8 mouse cellular contexts compared by ENCODE assay signal in genomic region chr5:128432422-128432821, GRCm38 (mm10). TPM values are rescaled to one million over a fixed set of nuclear protein-coding genes. Genes with fewer than 3 reads are reported as not detected.
DNase-seq lines count a peak whose midpoint lies in the region; ATAC-seq and TF ChIP-seq lines count a peak whose summit lies in the region.
"Had no signal": no experiment of that assay in that cellular context is flagged by ENCODE, and none has a peak within 500 bp of the region (broad histone marks: within the 10 kb centered on the region; RNA-seq: fewer than 3 reads in every experiment).

No protein-coding gene starts in this region.

- peaks cover 44% of the 10 kb centered on the region for H3K27me3 ChIP-seq in liver, embryonic 12.5 days (replicated peaks)
- peaks cover 10% of the 10 kb centered on the region for H3K27me3 ChIP-seq in liver, postnatal 0 days (ENCODE audit: insufficient read depth, low read length)
- H3K27me3 ChIP-seq in forebrain, embryonic 11.5 days (ENCODE audit: control insufficient read depth, insufficient read depth, low read length), result peaks cover 30% of the 10 kb centered on the region
- peaks cover 30% of the 10 kb centered on the region for H3K27me3 ChIP-seq in intestine, embryonic 16.5 days (replicated peaks; ENCODE audit: control insufficient read depth, insufficient read depth, low read length)

- no peak for DNase-seq in liver, postnatal 0 days
- DNase-seq in forebrain, embryonic 11.5 days (ENCODE audit: low spot score), result peak; percentile 51
- peak; percentile 32 for DNase-seq in retina, embryonic 14.5 days (ENCODE audit: low spot score)
- DNase-seq in frontal cortex, postnatal 36 days (ENCODE audit: low spot score in 2 of 2), result no peak
- DNase-seq in urinary bladder, postnatal 25 days (ENCODE audit: low spot score), result no peak
- DNase-seq: liver, embryonic 13.5 days had no signal

- H3K36me3 ChIP-seq in liver, embryonic 12.5 days, result no peaks in the 10 kb centered on the region
- no peaks in the 10 kb centered on the region for H3K36me3 ChIP-seq in liver, postnatal 0 days (replicated peaks; ENCODE audit: insufficient read depth, low read length)
- H3K36me3 ChIP-seq in forebrain, embryonic 11.5 days (ENCODE audit: control insufficient read depth, insufficient read depth, low read length), result no peaks in the 10 kb centered on the region
- no peaks in the 10 kb centered on the region for H3K36me3 ChIP-seq in intestine, embryonic 16.5 days (ENCODE audit: control insufficient read depth, insufficient read depth, low read length)
- H3K36me3 ChIP-seq: liver, embryonic 13.5 days had no signal

- TF ChIP-seq CTCF in liver, postnatal 0 days (IDR thresholded peaks at IDR 0.05; ENCODE audit: low read depth), result no peak

- no peaks in the 10 kb centered on the region for H3K4me1 ChIP-seq in liver, embryonic 12.5 days
- H3K4me1 ChIP-seq in liver, postnatal 0 days (ENCODE audit: insufficient read depth), result no peaks in the 10 kb centered on the region
- H3K4me1 ChIP-seq in forebrain, embryonic 11.5 days (replicated peaks; ENCODE audit: control insufficient read depth, insufficient read depth, low read length), result no peaks in the 10 kb centered on the region
- no peaks in the 10 kb centered on the region for H3K4me1 ChIP-seq in intestine, embryonic 16.5 days (ENCODE audit: control insufficient read depth, insufficient read depth, low read length)
- H3K4me1 ChIP-seq: liver, embryonic 13.5 days had no signal

- no peak overlapping the region for H3K27ac ChIP-seq in liver, embryonic 12.5 days
- H3K27ac ChIP-seq in liver, postnatal 0 days (ENCODE audit: low read depth), result no peak overlapping the region
- no peak overlapping the region for H3K27ac ChIP-seq in forebrain, embryonic 11.5 days (ENCODE audit: low read depth, low read length)
- H3K27ac ChIP-seq in intestine, embryonic 16.5 days (ENCODE audit: low read length), result no peak overlapping the region
- H3K27ac ChIP-seq: liver, embryonic 13.5 days had no signal

- ATAC-seq in liver, embryonic 12.5 days, result no peak
- ATAC-seq in liver, postnatal 0 days, result no peak
- peak; percentile 17; the same call in 1 of the 2 replicates for ATAC-seq in forebrain, embryonic 11.5 days (replicated peaks; ENCODE audit: low FRiP score)
- ATAC-seq in intestine, embryonic 16.5 days, result no peak

- H3K4me3 ChIP-seq in liver, embryonic 12.5 days, result peak overlapping the region; percentile 15
- no peak overlapping the region for H3K4me3 ChIP-seq in liver, postnatal 0 days (ENCODE audit: low read depth, low read length)
- H3K4me3 ChIP-seq in forebrain, embryonic 11.5 days (ENCODE audit: low read depth, low read length), result peak overlapping the region; percentile 47
- peak overlapping the region; percentile 21; the same call in 1 of the 2 replicates for H3K4me3 ChIP-seq in intestine, embryonic 16.5 days (ENCODE audit: low read length)
- H3K4me3 ChIP-seq: liver, embryonic 13.5 days had no signal

- 6% methylated on average over 37 of the region's 37 CpGs for WGBS in liver, embryonic 12.5 days (ENCODE audit: insufficient replicate concordance)
- WGBS in liver, postnatal 0 days (ENCODE audit: insufficient replicate concordance), result 5% methylated on average over 19 of the region's 37 CpGs
- 1% methylated on average over 28 of the region's 37 CpGs for WGBS in forebrain, embryonic 11.5 days
- under 1% methylated on average over 33 of the region's 37 CpGs for WGBS in intestine, embryonic 16.5 days

- H3K9me3 ChIP-seq in liver, embryonic 12.5 days (replicated peaks), result no peaks in the 10 kb centered on the region
- H3K9me3 ChIP-seq in liver, postnatal 0 days (ENCODE audit: low read length), result no peaks in the 10 kb centered on the region
- H3K9me3 ChIP-seq in forebrain, embryonic 11.5 days (ENCODE audit: control insufficient read depth, low read length), result no peaks in the 10 kb centered on the region
- no peaks in the 10 kb centered on the region for H3K9me3 ChIP-seq in intestine, embryonic 16.5 days (ENCODE audit: control insufficient read depth, low read length)
- H3K9me3 ChIP-seq: liver, embryonic 13.5 days had no signal

- no peak for TF ChIP-seq EP300 in liver, postnatal 0 days (IDR thresholded peaks at IDR 0.05; ENCODE audit: low read depth)

- H3K9ac ChIP-seq in liver, embryonic 12.5 days, result no peak overlapping the region
- H3K9ac ChIP-seq in liver, postnatal 0 days (replicated peaks), result no peak overlapping the region
- peak overlapping the region; percentile 41; the same call in 1 of the 2 replicates for H3K9ac ChIP-seq in forebrain, embryonic 11.5 days (ENCODE audit: low read length)
- H3K9ac ChIP-seq in intestine, embryonic 16.5 days (ENCODE audit: low read depth, low read length), result no peak overlapping the region
- H3K9ac ChIP-seq: liver, embryonic 13.5 days had no signal

- peak overlapping the region; percentile 38 for H3K4me2 ChIP-seq in liver, embryonic 12.5 days
- H3K4me2 ChIP-seq in liver, postnatal 0 days (ENCODE audit: low read depth, low read length), result no peak overlapping the region
- H3K4me2 ChIP-seq in forebrain, embryonic 11.5 days (ENCODE audit: low read depth, low read length, severe bottlenecking), result peak overlapping the region; percentile 66
- peak overlapping the region; percentile 30; the same call in 1 of the 2 replicates for H3K4me2 ChIP-seq in intestine, embryonic 16.5 days (ENCODE audit: low read depth, low read length)
- H3K4me2 ChIP-seq: liver, embryonic 13.5 days had no signal

RNA-seq across cellular contexts. Expression of gene Tmem132d, which starts 0.5 kb away (rescaled TPM):
- polyA plus RNA-seq in liver, embryonic 12.5 days (2016; fragmentation: Nextera tagmentation; extraction: Ambion mirVana), result 0.02 and 0.06 TPM in 2 replicates
- not detected in 2 replicates for polyA plus RNA-seq in liver, postnatal 0 days (2015; fragmentation: Nextera tagmentation; extraction: Ambion mirVana)
- 0.56 and 1.1 TPM in 2 replicates for polyA plus RNA-seq in forebrain, embryonic 11.5 days (2014; fragmentation: Nextera tagmentation; extraction: Ambion mirVana)
- polyA plus RNA-seq in intestine, embryonic 16.5 days (2015; fragmentation: Nextera tagmentation; extraction: Ambion mirVana), result not detected in 2 replicates

Comparison
In these comparisons a context has a peak if more than half of its experiments do, and no peak if none do; other contexts are left out.
1. DNase-seq: peak in forebrain, embryonic 11.5 days (single experiment) and retina, embryonic 14.5 days (single experiment); none in liver, postnatal 0 days (single experiment), frontal cortex, postnatal 36 days (0 of 2) and urinary bladder, postnatal 25 days (single experiment).